Mouse (Mus musculus) small intestine, adult 2 months (tissue): ENCODE measurements around the gene Syt17. TPM values are rescaled to one million over a fixed set of nuclear protein-coding genes. Genes with fewer than 3 reads are reported as not detected.

Experiments used
- H3K27ac ChIP-seq: fragments of 200-500 bp; 2 replicates; pipeline ENCODE4 v1.5.1; 2012; ENCODE audit warnings: low read depth, low read length, control low read depth, inconsistent platforms; ENCODE audit not compliant: insufficient read depth
- H3K27me3 ChIP-seq: fragments of 200-500 bp; 2 replicates; pipeline ENCODE4 v1.6.1; 2012; ENCODE audit warnings: mild to moderate bottlenecking, moderate library complexity, low read length, inconsistent platforms; ENCODE audit not compliant: control insufficient read depth, insufficient read depth
- H3K36me3 ChIP-seq: fragments of 200-500 bp; 2 replicates; pipeline ENCODE4 v1.6.1; 2012; ENCODE audit warnings: mild to moderate bottlenecking, low read length, control low read depth, inconsistent platforms; ENCODE audit not compliant: control insufficient read depth, insufficient read depth
- H3K4me1 ChIP-seq: fragments of 200-500 bp; 2 replicates; pipeline ENCODE4 v1.6.1; 2012; ENCODE audit warnings: low read length, inconsistent platforms, mixed read lengths; ENCODE audit not compliant: control insufficient read depth, insufficient read depth, insufficient read length
- H3K4me3 ChIP-seq: fragments of 200-500 bp; 2 replicates; pipeline ENCODE4 v1.5.1; 2012; ENCODE audit warnings: low read depth, mild to moderate bottlenecking, control low read depth, inconsistent platforms, low read length, moderate library complexity
- CTCF ChIP-seq: fragments of 200-500 bp; IDR thresholded peaks from 2 replicates; pipeline ENCODE4 v1.5.1; 2012; ENCODE audit warnings: low read depth, mild to moderate bottlenecking, control low read depth, inconsistent platforms, low read length, moderate library complexity, mixed read lengths; ENCODE audit not compliant: insufficient replicate concordance, insufficient read length; ENCODE audit errors: extremely low read depth
- POLR2A ChIP-seq: fragments of 200-500 bp; IDR thresholded peaks from 2 replicates; pipeline ENCODE4 v1.6.1; 2012; ENCODE audit warnings: low read depth, mild to moderate bottlenecking, control low read depth, inconsistent platforms, low read length, moderate library complexity
- WGBS: fragments of 180-500 bp; shearing (Covaris S2); methylation state at CpG from one replicate; pipeline ENCODE4 v1.1.7; 2018; 5-methylcytosine and 5-hydroxymethylcytosine counted together
- polyA plus RNA-seq: library from polyadenylated mRNA; depleted of rRNA; stranded (reverse); fragments of >200 nt; gene quantifications from 2 replicates; pipeline ENCODE4 v1.2.3, GENCODE M21; 2012

Gene Syt17
- polyA plus RNA-seq, 1 experiment, result 2.9 TPM

GRCm38 (mm10) chr7:118437101-118437802 is 10.8 kb downstream of the Syt17 start:
- no peaks in the 10 kb centered on the region for H3K36me3 ChIP-seq
- no peaks in the 10 kb centered on the region for H3K27me3 ChIP-seq
- no peak overlapping the region for H3K27ac ChIP-seq
- WGBS, result 58% methylated on average over 7 of the region's 7 CpGs
- no peak overlapping the region for H3K4me3 ChIP-seq
- H3K4me1 ChIP-seq, result no peaks in the 10 kb centered on the region
- TF ChIP-seq CTCF, result peak; percentile 70; the same call in 1 of the 2 replicates
- no peak for TF ChIP-seq POLR2A

- H3K4me3 ChIP-seq, result no peak overlapping the region
- no peaks in the 10 kb centered on the region for H3K27me3 ChIP-seq
- H3K4me1 ChIP-seq, result no peaks in the 10 kb centered on the region
- TF ChIP-seq CTCF (no peak), POLR2A (no peak)
- WGBS, result 74% methylated on average over 2 of the region's 2 CpGs
- no peaks in the 10 kb centered on the region for H3K36me3 ChIP-seq
- no peak overlapping the region for H3K27ac ChIP-seq
Observed at GRCm38 (mm10) chr7:118428937-118429336, 19.1 kb downstream of the Syt17 start.

- Histone ChIP-seq H3K4me3 (no peak overlapping the region), H3K36me3 (no peaks in the 10 kb centered on the region), H3K27ac (no peak overlapping the region), H3K4me1 (no peaks in the 10 kb centered on the region), H3K27me3 (no peaks in the 10 kb centered on the region)
- 60% methylated on average over 6 of the region's 6 CpGs for WGBS
- TF ChIP-seq CTCF, result no peak
- TF ChIP-seq POLR2A, result no peak
Observed at GRCm38 (mm10) chr7:118419491-118420180, 28.4 kb downstream of the Syt17 start.

GRCm38 (mm10) chr7:118414183-118414582 is 33.8 kb downstream of the Syt17 start:
- Histone ChIP-seq H3K27ac (no peak overlapping the region), H3K4me3 (no peak overlapping the region), H3K36me3 (no peaks in the 10 kb centered on the region), H3K27me3 (no peaks in the 10 kb centered on the region), H3K4me1 (no peaks in the 10 kb centered on the region)
- TF ChIP-seq CTCF (no peak), POLR2A (no peak)
- 82% methylated on average over 3 of the region's 3 CpGs for WGBS

GRCm38 (mm10) chr7:118411877-118412276 is 36.1 kb downstream of the Syt17 start:
- Histone ChIP-seq H3K27me3 (no peaks in the 10 kb centered on the region), H3K4me1 (no peaks in the 10 kb centered on the region), H3K27ac (no peak overlapping the region), H3K4me3 (no peak overlapping the region), H3K36me3 (no peaks in the 10 kb centered on the region)
- 66% methylated on average over 3 of the region's 3 CpGs for WGBS
- TF ChIP-seq CTCF, result no peak
- no peak for TF ChIP-seq POLR2A

GRCm38 (mm10) chr7:118409421-118409820 is 38.6 kb downstream of the Syt17 start:
- Histone ChIP-seq H3K27me3 (no peaks in the 10 kb centered on the region), H3K27ac (no peak overlapping the region), H3K36me3 (no peaks in the 10 kb centered on the region), H3K4me1 (no peaks in the 10 kb centered on the region), H3K4me3 (no peak overlapping the region)
- WGBS, result 29% methylated on average over 2 of the region's 2 CpGs
- TF ChIP-seq POLR2A (no peak), CTCF (peak; percentile 53; the same call in 1 of the 2 replicates)

GRCm38 (mm10) chr7:118405251-118405650 is 42.8 kb downstream of the Syt17 start:
- Histone ChIP-seq H3K4me3 (no peak overlapping the region), H3K27ac (no peak overlapping the region), H3K4me1 (no peaks in the 10 kb centered on the region), H3K27me3 (no peaks in the 10 kb centered on the region), H3K36me3 (no peaks in the 10 kb centered on the region)
- TF ChIP-seq POLR2A (no peak), CTCF (no peak)
